Mouse (Mus musculus) embryonic facial prominence, embryonic 14.5 days (tissue): ENCODE measurements around the gene Fam69a. TPM values are rescaled to one million over a fixed set of nuclear protein-coding genes. Genes with fewer than 3 reads are reported as not detected.
"Not testable (repeated sequence)": the region's sequence is repeated elsewhere in the genome, so short reads cannot be mapped to it uniquely, and the experiment has no call there.

Experiments used
- ATAC-seq: fragments of 200-750 bp; cut with Nextera tagmentation; 2 replicates; pipeline ENCODE4 v1.8.0; 2017; ENCODE audit warnings: low read depth, moderate number of reproducible peaks, moderate TSS enrichment
- DNase-seq: peaks from one replicate; pipeline ENCODE4 v3.0.0-alpha.2; 2015; ENCODE audit warnings: low spot score
- H3K27ac ChIP-seq: fragments of 300-500 bp; sonication (generic); replicated peaks from 2 replicates; pipeline ENCODE4 v1.5.1; 2014; ENCODE audit warnings: low read depth, mild to moderate bottlenecking, low read length, moderate library complexity
- H3K27me3 ChIP-seq: fragments of 300-500 bp; sonication (generic); replicated peaks from 2 replicates; pipeline ENCODE4 v1.6.1; 2014; ENCODE audit warnings: low read length; ENCODE audit not compliant: control insufficient read depth, insufficient read depth
- H3K36me3 ChIP-seq: fragments of 300-500 bp; sonication (generic); 2 replicates; pipeline ENCODE4 v1.6.1; 2014; ENCODE audit warnings: low read length, mixed read lengths; ENCODE audit not compliant: control insufficient read depth, insufficient read depth
- H3K4me1 ChIP-seq: fragments of 300-500 bp; sonication (generic); 2 replicates; pipeline ENCODE4 v1.6.1; 2014; ENCODE audit warnings: antibody characterized with exemption, low read length; ENCODE audit not compliant: control insufficient read depth, insufficient read depth
- H3K4me2 ChIP-seq: fragments of 300-500 bp; sonication (generic); 2 replicates; pipeline ENCODE4 v1.6.1; 2014; ENCODE audit warnings: low read depth, mild to moderate bottlenecking, low read length, moderate library complexity, mixed read lengths
- H3K4me3 ChIP-seq: fragments of 300-500 bp; sonication (generic); 2 replicates; pipeline ENCODE4 v1.5.1; 2014; ENCODE audit warnings: low read depth, mild to moderate bottlenecking, low read length
- H3K9ac ChIP-seq: fragments of 300-500 bp; sonication (generic); 2 replicates; pipeline ENCODE4 v1.6.1; 2014; ENCODE audit warnings: low read depth, mild to moderate bottlenecking, low read length, moderate library complexity, mixed read lengths
- H3K9me3 ChIP-seq: fragments of 300-500 bp; sonication (generic); 2 replicates; pipeline ENCODE4 v1.6.1; 2016; ENCODE audit warnings: low read length; ENCODE audit not compliant: control insufficient read depth
- WGBS: fragments of 180-500 bp; shearing (Covaris S2); extraction: QIAGEN DNeasy Blood & Tissue Kit; methylation state at CpG from one replicate; pipeline ENCODE4 v1.1.7; 2014; 5-methylcytosine and 5-hydroxymethylcytosine counted together
- polyA plus RNA-seq: library from polyadenylated mRNA; unstranded; fragments of >200 nt; fragmentation: Nextera tagmentation; extraction: Ambion mirVana; gene quantifications from 2 replicates; pipeline ENCODE4 v1.2.1, GENCODE M21; 2014

The Fam69a gene
- polyA plus RNA-seq, 1 experiment from 2014 or later = 33.0 TPM

- H3K27me3 ChIP-seq = no peaks in the 10 kb centered on the region
- H3K4me1 ChIP-seq = peaks cover 7% of the 10 kb centered on the region; the same call in 1 of the 2 replicates
- no peak for ATAC-seq
- no peak overlapping the region for H3K4me3 ChIP-seq
- H3K4me2 ChIP-seq = no peak overlapping the region
- no peaks in the 10 kb centered on the region for H3K36me3 ChIP-seq
- H3K27ac ChIP-seq = no peak overlapping the region
- no peak for DNase-seq
- no peaks in the 10 kb centered on the region for H3K9me3 ChIP-seq
- 58% methylated on average over 2 of the region's 2 CpGs for WGBS
- H3K9ac ChIP-seq = no peak overlapping the region
Observed at GRCm38 (mm10) chr5:107973310-107973709, 13.6 kb downstream of the Fam69a start.

- Histone ChIP-seq H3K36me3 (no peaks in the 10 kb centered on the region), H3K4me3 (no peak overlapping the region), H3K9ac (no peak overlapping the region), H3K27me3 (no peaks in the 10 kb centered on the region), H3K4me2 (no peak overlapping the region), H3K4me1 (peaks cover 7% of the 10 kb centered on the region; the same call in 1 of the 2 replicates), H3K27ac (no peak overlapping the region), H3K9me3 (no peaks in the 10 kb centered on the region)
- no peak for ATAC-seq
- 63% methylated on average over 13 of the region's 13 CpGs for whole genome bisulfite sequencing
- no peak for DNase-seq
Observed at GRCm38 (mm10) chr5:107972444-107973272, 14.2 kb downstream of the Fam69a start.

- 92% methylated on average over 4 of the region's 4 CpGs for WGBS
Observed at GRCm38 (mm10) chr5:107971069-107971468, 15.8 kb downstream of the Fam69a start.

GRCm38 (mm10) chr5:107969818-107970217 is 17.1 kb downstream of the Fam69a start:
- H3K4me1 ChIP-seq, DNase-seq, H3K4me2 ChIP-seq, ATAC-seq, H3K27me3 ChIP-seq, H3K27ac ChIP-seq, H3K9ac ChIP-seq, H3K9me3 ChIP-seq, H3K4me3 ChIP-seq, H3K36me3 ChIP-seq: not testable (repeated sequence)
- 75% methylated on average over 1 of the region's 1 CpGs for WGBS

More at GRCm38 (mm10) chr5:107971069-107971468, 15.8 kb downstream of the Fam69a start:
- Histone ChIP-seq H3K27me3 (no peaks in the 10 kb centered on the region), H3K9ac (no peak overlapping the region), H3K27ac (no peak overlapping the region), H3K4me1 (peaks cover 7% of the 10 kb centered on the region; the same call in 1 of the 2 replicates), H3K4me3 (no peak overlapping the region), H3K36me3 (no peaks in the 10 kb centered on the region), H3K9me3 (no peaks in the 10 kb centered on the region), H3K4me2 (no peak overlapping the region)
- ATAC-seq (no peak), DNase-seq (no peak)

GRCm38 (mm10) chr5:107968079-107968478 is 18.8 kb downstream of the Fam69a start:
- ATAC-seq (no peak), DNase-seq (no peak)
- Histone ChIP-seq H3K4me3 (no peak overlapping the region), H3K27ac (no peak overlapping the region), H3K36me3 (no peaks in the 10 kb centered on the region), H3K9ac (no peak overlapping the region), H3K4me1 (peaks cover 4% of the 10 kb centered on the region; the same call in 1 of the 2 replicates), H3K27me3 (no peaks in the 10 kb centered on the region), H3K9me3 (no peaks in the 10 kb centered on the region), H3K4me2 (no peak overlapping the region)
- 94% methylated on average over 3 of the region's 3 CpGs for WGBS

GRCm38 (mm10) chr5:107966841-107967457 is 19.9 kb downstream of the Fam69a start:
- no peak overlapping the region for H3K4me2 ChIP-seq
- no peak overlapping the region for H3K9ac ChIP-seq
- DNase-seq (no peak), ATAC-seq (no peak)
- H3K4me1 ChIP-seq = peaks cover 2% of the 10 kb centered on the region
- 56% methylated on average over 4 of the region's 4 CpGs for WGBS
- no peaks in the 10 kb centered on the region for H3K27me3 ChIP-seq
- H3K36me3 ChIP-seq = no peaks in the 10 kb centered on the region
- no peak overlapping the region for H3K27ac ChIP-seq
- no peak overlapping the region for H3K4me3 ChIP-seq
- no peaks in the 10 kb centered on the region for H3K9me3 ChIP-seq

GRCm38 (mm10) chr5:107966156-107966555 is 20.7 kb downstream of the Fam69a start:
- Histone ChIP-seq H3K9me3 (no peaks in the 10 kb centered on the region), H3K36me3 (no peaks in the 10 kb centered on the region), H3K27ac (no peak overlapping the region), H3K9ac (no peak overlapping the region), H3K27me3 (no peaks in the 10 kb centered on the region), H3K4me1 (peaks cover 6% of the 10 kb centered on the region), H3K4me3 (no peak overlapping the region), H3K4me2 (no peak overlapping the region)
- WGBS = 58% methylated on average over 3 of the region's 3 CpGs
- DNase-seq = no peak
- no peak for ATAC-seq

- H3K9ac ChIP-seq = no peak overlapping the region
- H3K4me1 ChIP-seq = peaks cover 9% of the 10 kb centered on the region
- peak; percentile 22 for DNase-seq
- no peak overlapping the region for H3K4me2 ChIP-seq
- H3K4me3 ChIP-seq = no peak overlapping the region
- no peak for ATAC-seq
- WGBS = 76% methylated on average over 9 of the region's 9 CpGs
- no peak overlapping the region for H3K27ac ChIP-seq
- no peaks in the 10 kb centered on the region for H3K27me3 ChIP-seq
- H3K9me3 ChIP-seq = no peaks in the 10 kb centered on the region
- no peaks in the 10 kb centered on the region for H3K36me3 ChIP-seq
Observed at GRCm38 (mm10) chr5:107965355-107965991, 21.4 kb downstream of the Fam69a start.
